Comparison of ENCODE assay signal across 9 mouse cellular contexts in genomic region chr6:81768669-81769537, GRCm38 (mm10).
DNase-seq lines count a peak whose midpoint lies in the region; ATAC-seq lines count a peak whose summit lies in the region.
"Had no signal": no experiment of that assay in that cellular context is flagged by ENCODE, and none has a peak within 500 bp of the region (broad histone marks: within the 10 kb centered on the region; RNA-seq: fewer than 3 reads in every experiment).

No protein-coding gene starts in this region.

- H3K36me3 ChIP-seq in embryonic facial prominence, embryonic 14.5 days (ENCODE audit: control insufficient read depth, insufficient read depth, low read length) = no peaks in the 10 kb centered on the region
- H3K36me3 ChIP-seq: embryonic facial prominence, embryonic 12.5 days; limb, embryonic 13.5 days had no signal

- no peaks in the 10 kb centered on the region for H3K9me3 ChIP-seq in embryonic facial prominence, embryonic 14.5 days (ENCODE audit: control insufficient read depth, low read length)
- H3K9me3 ChIP-seq: embryonic facial prominence, embryonic 12.5 days; limb, embryonic 13.5 days had no signal

- DNase-seq in layer of hippocampus, adult 11-12 months (ENCODE audit: low spot score) = peak; percentile 54
- DNase-seq in layer of hippocampus, postnatal 25 days (ENCODE audit: extremely low spot score in 1 of 2, low spot score in 1 of 2) = no peak
- DNase-seq in ZHBTc4 (ENCODE audit: low read depth, low spot score) = peak; percentile 50
- DNase-seq in embryonic facial prominence, embryonic 14.5 days (ENCODE audit: low spot score) = peak; percentile 83
- no peak for DNase-seq in thymus, postnatal 0 days (ENCODE audit: low spot score)
- DNase-seq in right cerebral cortex, postnatal 25 days = no peak

- WGBS in embryonic facial prominence, embryonic 14.5 days = 56% methylated on average over 5 of the region's 5 CpGs

- ATAC-seq in embryonic facial prominence, embryonic 14.5 days (ENCODE audit: low read depth) = no peak
- ATAC-seq in megakaryocyte progenitor cell, adult 5-6 weeks (replicated peaks; ENCODE audit: poor library complexity) = 0 out of 2 replicates have a peak, but pooled peaks have one; percentile 31

- no peak overlapping the region for H3K4me2 ChIP-seq in embryonic facial prominence, embryonic 14.5 days (ENCODE audit: low read depth, low read length)
- H3K4me2 ChIP-seq: embryonic facial prominence, embryonic 12.5 days; limb, embryonic 13.5 days had no signal

- no peaks in the 10 kb centered on the region for H3K4me1 ChIP-seq in embryonic facial prominence, embryonic 14.5 days (ENCODE audit: control insufficient read depth, insufficient read depth, low read length)
- H3K4me1 ChIP-seq: embryonic facial prominence, embryonic 12.5 days; limb, embryonic 13.5 days had no signal

- H3K9ac ChIP-seq in embryonic facial prominence, embryonic 14.5 days (ENCODE audit: low read depth, low read length) = no peak overlapping the region
- H3K9ac ChIP-seq: embryonic facial prominence, embryonic 12.5 days; limb, embryonic 13.5 days had no signal

- H3K27me3 ChIP-seq in embryonic facial prominence, embryonic 14.5 days (replicated peaks; ENCODE audit: control insufficient read depth, insufficient read depth, low read length) = no peaks in the 10 kb centered on the region
- H3K27me3 ChIP-seq: embryonic facial prominence, embryonic 12.5 days; limb, embryonic 13.5 days had no signal

- H3K27ac ChIP-seq in embryonic facial prominence, embryonic 14.5 days (replicated peaks; ENCODE audit: low read depth, low read length) = no peak overlapping the region
- H3K27ac ChIP-seq: embryonic facial prominence, embryonic 12.5 days; limb, embryonic 13.5 days had no signal

- no peak overlapping the region for H3K4me3 ChIP-seq in embryonic facial prominence, embryonic 14.5 days (ENCODE audit: low read depth, low read length)
- H3K4me3 ChIP-seq: embryonic facial prominence, embryonic 12.5 days; limb, embryonic 13.5 days had no signal

Comparison
In these comparisons a context has a peak if more than half of its experiments do, and no peak if none do; other contexts are left out.
1. DNase-seq: peak in layer of hippocampus, adult 11-12 months (single experiment), ZHBTc4 (single experiment) and embryonic facial prominence, embryonic 14.5 days (single experiment); none in layer of hippocampus, postnatal 25 days (0 of 2), thymus, postnatal 0 days (single experiment) and right cerebral cortex, postnatal 25 days (single experiment).